Mouse (Mus musculus) adipocyte (in vitro differentiated cells): ENCODE data around the gene Zfp575.
A peak's percentile ranks its signal among the peaks of the same experiment; 100 is the strongest.
"Not testable (repeated sequence)": the region's sequence is repeated elsewhere in the genome, so short reads cannot be mapped to it uniquely, and the experiment has no call there.

Experiments used
- DNase-seq: peaks from one replicate; pipeline ENCODE4 v3.0.0-alpha.2; 2016; ENCODE audit warnings: low spot score

Zfp575 gene

DNA sequence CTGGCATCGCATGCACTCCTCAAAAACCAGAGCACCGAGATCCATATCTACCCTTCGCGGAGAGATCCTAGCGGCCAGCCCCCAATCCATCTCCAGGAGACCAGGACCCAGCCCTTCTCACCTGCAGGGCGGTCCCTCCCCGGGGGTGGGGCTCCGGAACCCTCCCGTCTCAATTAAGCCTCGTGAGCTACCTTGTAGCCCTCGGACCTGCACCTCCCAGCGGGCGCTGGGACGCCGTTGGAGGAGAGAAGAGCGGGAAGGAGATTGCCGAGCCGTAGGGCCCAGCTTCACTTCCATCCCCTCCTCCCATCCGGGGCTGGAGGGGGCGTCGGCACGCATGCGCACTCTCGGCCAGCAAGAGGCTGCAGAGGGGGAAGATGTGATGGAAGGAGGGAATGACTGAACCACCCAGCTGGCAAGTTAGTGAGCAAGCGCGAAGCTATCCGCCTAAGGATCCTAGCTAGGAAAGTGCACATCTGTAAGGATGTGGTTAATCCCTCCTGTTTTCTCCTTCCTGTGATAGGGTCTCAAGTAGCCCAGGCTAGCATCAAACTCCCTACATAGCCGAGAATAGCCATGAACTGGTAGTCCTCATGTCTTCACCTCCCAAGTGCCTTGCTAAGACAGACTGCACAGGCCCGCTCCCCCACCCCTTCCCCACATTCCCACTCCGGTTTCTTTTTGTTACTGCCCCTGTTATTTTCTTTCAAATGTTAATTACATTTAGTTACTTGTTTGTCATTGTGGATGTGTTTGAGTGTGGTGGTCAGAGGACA, at the start of gene Zfp575, which contains the start of gene Ethe1:
Gene Zfp575 (minus strand): TSS at position 312 of the 776 bp plus-strand sequence.
Gene Ethe1 (plus strand): TSS at position 214 of the 776 bp plus-strand sequence.
- DNase-seq: no peak

DNA sequence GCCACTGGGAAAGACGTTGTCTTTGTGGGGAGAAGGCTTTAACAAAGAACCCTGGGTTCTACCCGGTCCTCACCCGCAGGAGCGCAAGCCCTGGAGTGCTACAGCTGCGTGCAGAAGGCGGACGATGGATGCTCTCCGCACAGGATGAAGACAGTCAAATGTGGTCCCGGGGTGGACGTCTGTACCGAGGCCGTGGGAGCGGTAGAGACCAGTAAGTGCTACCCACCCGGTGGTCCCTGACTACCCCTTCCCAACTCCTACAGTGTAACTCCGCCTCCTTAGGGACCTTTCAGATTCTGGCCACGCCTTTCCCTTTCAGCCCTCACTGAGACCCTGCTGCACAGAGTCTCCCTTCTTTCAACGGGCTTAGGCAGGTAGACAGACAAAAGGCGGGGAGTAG, 49.6 kb upstream of the Zfp575 start:
- no peak for DNase-seq

DNA sequence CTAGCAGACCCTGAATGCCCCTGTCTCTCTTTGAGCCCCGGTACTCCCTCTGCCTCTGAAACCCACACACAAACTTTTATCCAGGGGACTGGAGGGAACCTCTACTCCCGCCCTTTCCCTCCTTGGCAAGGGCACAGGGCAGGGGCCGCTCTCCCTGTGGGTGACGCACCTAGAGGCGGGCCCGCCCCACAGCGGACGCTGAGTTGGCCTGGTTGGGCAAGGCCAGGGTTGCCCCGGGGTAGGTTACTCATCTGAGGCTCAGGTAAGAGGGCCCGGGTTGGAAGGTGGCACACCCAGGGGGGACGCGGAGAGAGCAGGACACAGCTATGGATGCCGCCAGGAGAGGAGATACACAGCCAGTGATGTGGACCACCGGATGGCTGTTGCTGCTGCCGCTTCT, 48.8 kb upstream of the Zfp575 start, which contains the start of gene Lypd3:
Gene Lypd3 (plus strand): TSS at position 287 of the 400 bp plus-strand sequence.
- DNase-seq: no peak

- no peak for DNase-seq
Observed at GRCm38 (mm10) chr7:24630116-24630880, 42.9 kb upstream of the Zfp575 start.

- no peak for DNase-seq
Observed at GRCm38 (mm10) chr7:24629672-24630071, 42.2 kb upstream of the Zfp575 start.

DNA sequence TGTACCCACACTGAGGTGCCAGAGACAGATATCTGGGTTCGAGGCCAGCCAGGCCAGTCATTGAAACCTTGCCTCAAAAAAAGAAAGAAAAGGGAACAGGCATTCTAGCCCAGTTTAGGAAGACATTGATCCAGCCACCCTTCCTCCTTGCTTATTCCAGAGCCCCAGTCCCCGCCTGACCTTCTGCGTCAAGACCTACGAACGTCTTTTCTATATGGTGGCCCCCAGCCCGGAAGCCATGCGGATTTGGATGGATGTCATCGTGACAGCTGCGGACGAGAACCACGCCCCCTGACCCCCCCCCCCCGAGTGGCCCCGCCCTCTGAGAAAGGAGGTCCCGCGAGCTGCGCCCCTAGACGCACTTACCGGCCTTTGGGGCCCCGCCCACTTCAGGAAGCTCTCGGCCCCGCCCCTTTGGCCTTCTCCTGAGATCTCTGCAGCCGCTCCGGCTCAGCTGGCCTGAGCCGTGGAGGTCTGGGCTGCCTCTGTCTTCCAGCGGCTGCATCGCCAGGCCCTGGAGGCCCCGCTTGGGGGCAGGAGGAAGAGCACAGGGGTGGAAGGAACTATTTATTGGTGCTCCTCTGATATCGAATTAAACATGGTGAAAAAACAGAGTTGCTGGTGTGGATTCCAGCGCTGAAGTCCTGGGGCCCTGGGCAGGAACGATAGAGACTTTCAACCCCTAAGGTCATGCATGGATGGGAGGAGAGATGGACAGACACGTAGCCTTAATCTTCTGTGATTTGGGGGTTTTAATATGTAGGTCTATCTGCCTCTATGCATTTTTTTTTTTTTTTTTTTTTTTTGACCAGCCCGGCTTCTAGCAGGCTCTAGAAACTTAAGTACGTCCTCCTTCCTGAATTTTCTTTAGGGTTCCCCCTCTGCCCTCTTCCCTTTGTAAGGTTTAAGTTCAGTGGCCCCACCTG, 41.5 kb upstream of the Zfp575 start:
- no peak for DNase-seq

- DNase-seq: no peak
Observed at GRCm38 (mm10) chr7:24622967-24623366, 35.5 kb upstream of the Zfp575 start.

- DNase-seq: no peak
Observed at GRCm38 (mm10) chr7:24621193-24621592, 33.8 kb upstream of the Zfp575 start.

GRCm38 (mm10) chr7:24619671-24620397, 32.4 kb upstream of the Zfp575 start:
- DNase-seq: no peak

DNA sequence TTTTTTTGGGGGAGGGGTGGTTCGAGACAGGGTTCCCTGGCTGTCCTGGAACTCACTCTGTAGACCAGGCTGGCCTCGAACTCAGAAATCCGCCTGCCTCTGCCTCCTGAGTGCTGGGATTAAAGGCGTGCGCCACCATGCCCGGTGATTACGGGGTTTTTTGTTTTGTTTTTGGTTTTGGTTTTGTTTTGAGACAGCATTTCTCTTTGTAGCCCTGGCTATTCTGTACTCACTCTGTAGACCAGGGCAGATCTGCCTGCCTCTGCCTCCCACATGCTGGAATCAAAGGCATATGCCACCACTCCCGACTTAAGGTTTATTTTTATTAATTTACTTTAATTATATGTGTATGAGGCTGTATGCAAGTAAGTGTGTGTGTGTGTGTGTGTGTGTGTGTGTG, 30.9 kb upstream of the Zfp575 start:
- DNase-seq: not testable (repeated sequence)

DNA sequence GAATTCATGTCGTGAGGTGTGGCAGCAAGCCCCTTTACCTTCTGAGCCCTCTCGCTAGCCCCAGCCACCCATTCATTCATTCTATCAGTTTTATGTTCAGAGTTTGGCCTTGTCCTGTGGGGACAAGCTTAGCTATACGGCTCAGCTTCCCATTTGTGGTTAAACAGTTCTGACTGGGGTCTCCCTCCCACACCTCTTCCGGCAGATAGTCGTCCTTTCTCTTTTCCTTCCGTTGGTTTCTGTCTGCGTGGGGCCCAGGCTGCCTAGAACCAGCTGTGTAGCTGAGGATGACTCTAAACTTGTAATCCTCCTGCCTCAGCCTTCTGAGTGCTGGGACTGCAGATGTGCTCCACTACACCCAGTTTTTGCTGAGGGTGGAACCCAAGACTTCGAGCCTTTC, 30.3 kb upstream of the Zfp575 start:
- no peak for DNase-seq

DNA sequence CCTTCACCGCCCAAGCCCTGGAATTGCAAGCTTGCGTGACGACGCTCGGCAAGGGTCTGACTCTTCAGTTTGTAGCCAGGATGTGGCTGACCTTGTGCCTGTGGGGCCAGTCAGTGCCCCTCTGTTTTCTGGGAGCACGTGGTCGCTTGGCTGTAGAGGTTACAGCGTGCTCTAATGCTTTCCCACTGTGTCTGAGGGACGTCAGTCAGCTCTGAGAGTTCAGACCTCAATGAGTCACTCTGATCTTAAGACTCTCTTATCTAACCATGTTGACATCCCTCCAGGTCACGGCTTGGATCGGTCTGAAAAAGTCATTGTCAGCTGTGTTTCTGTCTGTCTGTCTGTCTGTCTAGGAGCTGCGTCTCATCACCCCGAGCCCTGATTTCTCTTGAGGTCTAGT, 27.4 kb upstream of the Zfp575 start:
- DNase-seq: no peak

- no peak for DNase-seq
Observed at GRCm38 (mm10) chr7:24612308-24612910, 25.0 kb upstream of the Zfp575 start.

DNA sequence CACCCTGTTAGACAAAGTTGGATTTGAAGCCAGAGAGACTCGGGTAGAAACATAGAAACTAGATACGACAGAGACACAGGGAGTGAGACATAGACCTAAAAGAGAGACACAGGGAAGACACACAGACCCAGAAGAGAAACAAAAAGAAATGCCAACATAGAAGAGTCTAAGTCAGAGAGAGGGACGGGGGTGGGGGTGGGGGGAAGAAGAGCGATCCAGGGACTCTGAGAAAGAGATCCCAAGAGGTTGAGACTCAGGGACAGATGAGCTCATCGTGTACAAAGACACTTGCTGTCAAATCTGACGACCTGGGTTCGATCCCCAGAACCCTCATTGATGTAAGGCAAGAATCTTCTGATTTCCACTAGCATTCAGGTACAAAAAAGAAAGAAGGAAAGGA, 24.3 kb upstream of the Zfp575 start:
- DNase-seq: no peak

DNA sequence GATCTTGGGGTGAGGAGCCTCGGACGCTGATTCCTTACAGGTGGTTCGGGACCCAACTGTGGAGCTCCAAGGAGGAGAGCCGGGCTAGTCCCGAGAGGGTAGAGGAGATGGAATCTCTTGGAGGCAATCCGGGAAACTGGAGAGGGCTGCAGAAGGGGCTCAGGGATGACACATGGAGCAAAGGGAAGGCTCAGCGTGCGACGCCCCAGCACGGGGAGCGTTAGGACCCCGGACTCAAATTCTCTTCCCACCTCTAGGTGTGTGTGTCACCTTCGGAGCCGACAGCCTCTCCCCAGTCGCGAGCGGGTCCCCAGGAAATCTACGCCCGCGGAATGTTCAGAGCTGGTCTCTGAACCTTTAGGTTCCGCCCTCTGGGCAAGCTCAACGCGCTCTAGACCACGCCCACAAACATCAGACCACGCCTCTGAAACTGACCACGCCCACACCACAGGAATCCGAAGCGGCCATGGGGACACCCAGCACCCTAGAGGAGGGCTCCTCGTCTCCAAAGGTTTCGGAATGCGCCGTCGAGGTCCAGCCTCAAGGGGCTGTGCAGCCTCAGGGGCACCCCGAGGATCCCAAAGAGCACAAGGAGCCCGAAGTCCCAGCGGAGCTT, 23.5 kb upstream of the Zfp575 start:
- no peak for DNase-seq

- no peak for DNase-seq
Observed at GRCm38 (mm10) chr7:24610144-24610878, 22.9 kb upstream of the Zfp575 start, which contains the start of gene Phldb3. TSS of gene Phldb3 (plus strand) at chr7:24610763.

DNA sequence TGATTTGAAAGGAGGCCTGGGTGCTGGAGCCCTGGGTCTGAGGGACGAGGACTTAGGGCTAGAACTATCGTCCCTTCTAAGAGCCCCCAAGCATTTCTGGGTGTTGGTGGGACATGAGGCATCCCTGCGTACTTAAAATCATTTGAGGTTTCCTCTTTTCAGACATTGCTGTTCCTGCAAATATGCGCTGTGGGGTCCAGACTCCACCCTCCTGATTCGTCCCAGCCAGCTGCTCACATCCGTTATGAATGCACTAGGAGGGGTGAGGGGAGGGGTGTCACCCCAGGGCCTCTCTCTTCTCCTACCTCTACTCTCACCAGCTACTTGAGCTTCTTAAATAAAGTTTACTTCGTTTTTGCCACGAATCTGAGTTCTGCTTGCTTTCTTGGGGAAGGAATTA, 21.1 kb upstream of the Zfp575 start:
- no peak for DNase-seq

GRCm38 (mm10) chr7:24608017-24608416, 20.6 kb upstream of the Zfp575 start:
- peak; percentile 5 for DNase-seq

GRCm38 (mm10) chr7:24606046-24606445, 18.6 kb upstream of the Zfp575 start:
- DNase-seq: no peak

GRCm38 (mm10) chr7:24605561-24605960, 18.1 kb upstream of the Zfp575 start:
- DNase-seq: no peak
